Mouse (Mus musculus) hindbrain, embryonic 15.5 days (tissue): ENCODE results near the gene Gcgr. TPM values are rescaled to one million over a fixed set of nuclear protein-coding genes. Genes with fewer than 3 reads are reported as not detected.

Source experiments
- ATAC-seq: fragments of 200-750 bp; cut with Nextera tagmentation; 2 replicates; pipeline ENCODE4 v1.8.0; 2017; ENCODE audit warnings: low read depth, moderate number of reproducible peaks, moderate TSS enrichment; ENCODE audit not compliant: low FRiP score
- H3K27ac ChIP-seq: fragments of 300-500 bp; sonication (generic); replicated peaks from 2 replicates; pipeline ENCODE4 v1.5.1; 2015; ENCODE audit warnings: mild to moderate bottlenecking, inconsistent platforms
- H3K27me3 ChIP-seq: fragments of 300-500 bp; sonication (generic); 2 replicates; pipeline ENCODE4 v1.6.1; 2015; ENCODE audit warnings: control low read depth, inconsistent platforms
- H3K36me3 ChIP-seq: fragments of 300-500 bp; sonication (generic); 2 replicates; pipeline ENCODE4 v1.6.1; 2015; ENCODE audit warnings: control low read depth, inconsistent platforms
- H3K4me1 ChIP-seq: fragments of 300-500 bp; sonication (generic); replicated peaks from 2 replicates; pipeline ENCODE4 v1.6.1; 2015; ENCODE audit warnings: control low read depth, inconsistent platforms
- H3K4me2 ChIP-seq: fragments of 300-500 bp; sonication (generic); 2 replicates; pipeline ENCODE4 v1.6.1; 2015; ENCODE audit warnings: moderate library complexity, mild to moderate bottlenecking, inconsistent platforms
- H3K4me3 ChIP-seq: fragments of 300-500 bp; sonication (generic); 2 replicates; pipeline ENCODE4 v1.5.1; 2015; ENCODE audit warnings: mild to moderate bottlenecking, inconsistent platforms
- H3K9ac ChIP-seq: fragments of 300-500 bp; sonication (generic); 2 replicates; pipeline ENCODE4 v1.6.1; 2015; ENCODE audit warnings: inconsistent platforms
- H3K9me3 ChIP-seq: fragments of 300-500 bp; sonication (generic); 2 replicates; pipeline ENCODE4 v1.6.1; 2016; ENCODE audit warnings: control low read depth, inconsistent platforms
- WGBS: fragments of 180-500 bp; shearing (Covaris S2); methylation state at CpG from one replicate; pipeline ENCODE4 v1.1.7; 2015; 5-methylcytosine and 5-hydroxymethylcytosine counted together
- polyA plus RNA-seq: library from polyadenylated mRNA; unstranded; fragments of >200 nt; fragmentation: Nextera tagmentation; extraction: Ambion mirVana; gene quantifications from 2 replicates; pipeline ENCODE4 v1.2.1, GENCODE M21; 2015

Gene Gcgr
- 0.41 and 0.75 TPM in 2 replicates for polyA plus RNA-seq

DNA sequence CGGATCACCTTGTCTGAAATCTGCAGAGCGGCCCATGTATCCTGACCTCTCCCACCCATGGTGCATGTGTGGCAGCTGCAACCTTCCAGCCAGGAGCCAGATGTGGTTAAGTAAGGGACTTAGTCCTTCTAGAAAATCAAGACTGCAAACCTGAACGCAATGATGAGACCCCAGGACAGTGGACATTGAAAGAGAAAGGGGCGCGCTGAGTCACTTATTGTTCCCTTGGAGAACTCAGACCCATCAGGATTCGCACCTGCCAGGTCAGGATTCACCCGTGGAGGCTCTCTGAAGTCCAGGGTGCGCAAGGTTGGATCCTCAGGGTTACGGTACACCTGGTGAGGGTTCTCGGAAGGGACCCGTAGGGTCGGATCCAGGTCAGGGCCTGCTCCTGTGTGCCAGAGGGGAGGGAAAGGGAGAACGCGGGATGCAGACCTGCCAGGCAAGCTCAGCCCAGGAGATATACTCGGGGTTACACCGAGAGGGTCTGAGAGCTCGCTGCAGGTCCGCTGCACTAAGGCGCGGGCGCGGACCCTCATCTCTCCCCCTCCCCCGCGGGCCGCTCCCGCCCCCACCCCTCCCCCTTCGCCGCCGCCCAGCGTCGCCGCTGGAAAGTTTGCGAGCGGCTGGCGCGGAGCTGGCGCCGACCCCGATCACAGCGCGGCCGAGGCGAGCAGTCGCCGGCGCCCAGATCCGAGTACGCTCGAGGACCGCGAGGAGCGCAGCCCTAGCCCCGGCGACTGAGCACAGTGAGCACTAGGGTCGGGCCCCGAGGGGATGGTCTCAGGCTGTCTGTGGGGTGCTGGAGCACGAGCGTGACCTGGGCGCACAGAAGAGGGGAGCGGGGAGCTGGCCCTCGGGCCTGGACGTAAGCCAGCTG is at the start of gene Gcgr:
TSS of gene Gcgr (plus strand) at position 615 of the 880 bp plus-strand sequence.
- ATAC-seq, result no peak

DNA sequence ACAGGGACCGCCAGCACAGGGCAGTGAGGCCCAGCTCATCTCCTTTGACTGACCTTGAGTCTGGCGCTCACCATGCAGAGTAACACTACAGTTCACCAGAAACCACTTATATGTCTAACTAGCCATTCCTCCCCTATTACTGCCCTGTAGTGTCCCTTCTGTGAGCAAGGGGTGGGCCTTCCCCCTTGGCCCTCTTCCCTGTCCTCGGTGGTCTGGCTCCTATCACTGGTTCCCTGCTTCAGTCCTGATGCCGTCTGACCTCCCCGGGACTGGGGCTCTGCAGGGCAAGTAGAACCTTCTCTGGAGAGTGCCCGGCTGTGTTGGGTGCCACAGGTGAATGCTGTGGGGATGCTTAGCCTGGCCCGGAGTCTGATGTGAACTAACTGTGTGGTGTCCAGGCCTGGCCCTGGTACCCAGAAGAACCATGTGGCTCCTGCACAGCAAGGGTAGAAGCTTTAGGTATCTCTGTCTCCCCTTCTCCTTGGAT is 47.0 kb upstream of the Gcgr start:
- Histone ChIP-seq H3K36me3 (peaks cover 55% of the 10 kb centered on the region), H3K27ac (peak overlapping the region; percentile 87), H3K9ac (no peak overlapping the region; the same call in 1 of the 2 replicates), H3K4me1 (peaks cover 17% of the 10 kb centered on the region), H3K4me2 (peak overlapping the region; percentile 87), H3K27me3 (no peaks in the 10 kb centered on the region), H3K9me3 (no peaks in the 10 kb centered on the region), H3K4me3 (no peak overlapping the region)
- 93% methylated on average over 7 of the region's 7 CpGs for WGBS
- no peak for ATAC-seq

More for the DNA sequence above, at the start of gene Gcgr:
- Histone ChIP-seq H3K9me3 (no peaks in the 10 kb centered on the region), H3K9ac (peak within 1 kb of the TSS; percentile 14; the same call in 1 of the 2 replicates), H3K27ac (no peak within 1 kb of the TSS), H3K27me3 (peaks cover 56% of the 10 kb centered on the region), H3K36me3 (no peaks in the 10 kb centered on the region), H3K4me1 (peaks cover 12% of the 10 kb centered on the region), H3K4me2 (peak within 1 kb of the TSS; percentile 69), H3K4me3 (peak within 1 kb of the TSS; percentile 34)
- 9% methylated on average over 51 of the region's 62 CpGs for whole genome bisulfite sequencing

- peak within 1 kb of the TSS; percentile 76 for H3K9ac ChIP-seq
- peak within 1 kb of the TSS; percentile 66 for H3K4me3 ChIP-seq
- H3K4me2 ChIP-seq, result peak within 1 kb of the TSS; percentile 87
- H3K9me3 ChIP-seq, result no peaks in the 10 kb centered on the region
- peak within 1 kb of the TSS; percentile 87 for H3K27ac ChIP-seq
- WGBS, result under 1% methylated on average over 60 of the region's 60 CpGs
- H3K27me3 ChIP-seq, result no peaks in the 10 kb centered on the region
- H3K4me1 ChIP-seq, result peaks cover 21% of the 10 kb centered on the region
- peaks cover 51% of the 10 kb centered on the region for H3K36me3 ChIP-seq
- ATAC-seq, result peak; percentile 95
Observed at GRCm38 (mm10) chr11:120484265-120484981, 46.1 kb upstream of the Gcgr start, which contains the start of gene Mrpl12. Mrpl12 (plus strand) TSS chr11:120484613.

- Histone ChIP-seq H3K36me3 (peaks cover 43% of the 10 kb centered on the region), H3K27me3 (no peaks in the 10 kb centered on the region), H3K4me2 (peak overlapping the region; percentile 87), H3K4me3 (peak overlapping the region; percentile 66), H3K9ac (peak overlapping the region; percentile 76), H3K9me3 (no peaks in the 10 kb centered on the region), H3K4me1 (peaks cover 23% of the 10 kb centered on the region), H3K27ac (peak overlapping the region; percentile 87)
- 11% methylated on average over 10 of the region's 10 CpGs for WGBS
- no peak for ATAC-seq
Observed at GRCm38 (mm10) chr11:120485251-120485650, 45.2 kb upstream of the Gcgr start.

DNA sequence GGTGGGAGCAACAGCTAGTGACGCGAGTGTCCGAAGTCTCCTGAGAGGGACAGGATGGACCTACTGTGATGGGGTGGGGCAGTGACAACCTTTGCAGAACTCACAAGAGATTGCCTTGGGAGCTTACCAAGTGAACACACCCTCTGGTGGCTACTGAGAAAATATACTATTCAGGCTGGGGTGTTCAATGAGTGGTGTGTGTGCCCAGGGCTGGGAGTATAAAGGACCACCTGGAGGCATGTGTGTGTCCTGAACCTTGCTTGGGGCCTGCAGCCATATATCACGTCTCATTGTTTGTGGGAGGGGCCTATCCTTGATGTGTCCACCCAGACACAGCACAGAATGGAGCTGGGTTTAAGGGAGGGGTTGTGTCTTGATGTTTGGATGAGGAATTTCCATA is 42.0 kb upstream of the Gcgr start:
- H3K36me3 ChIP-seq, result peaks cover 23% of the 10 kb centered on the region
- H3K27ac ChIP-seq, result no peak overlapping the region
- no peak overlapping the region for H3K9ac ChIP-seq
- no peaks in the 10 kb centered on the region for H3K27me3 ChIP-seq
- H3K4me2 ChIP-seq, result no peak overlapping the region
- ATAC-seq, result no peak
- H3K9me3 ChIP-seq, result no peaks in the 10 kb centered on the region
- H3K4me3 ChIP-seq, result no peak overlapping the region
- H3K4me1 ChIP-seq, result peaks cover 49% of the 10 kb centered on the region
- WGBS, result 76% methylated on average over 4 of the region's 4 CpGs

GRCm38 (mm10) chr11:120489054-120489761 is 41.3 kb upstream of the Gcgr start:
- ATAC-seq, result no peak
- H3K4me1 ChIP-seq, result peaks cover 48% of the 10 kb centered on the region
- 64% methylated on average over 4 of the region's 4 CpGs for WGBS
- no peaks in the 10 kb centered on the region for H3K27me3 ChIP-seq
- no peak overlapping the region for H3K9ac ChIP-seq
- H3K36me3 ChIP-seq, result peaks cover 23% of the 10 kb centered on the region
- no peaks in the 10 kb centered on the region for H3K9me3 ChIP-seq
- H3K27ac ChIP-seq, result peak overlapping the region; percentile 46
- H3K4me3 ChIP-seq, result no peak overlapping the region
- no peak overlapping the region for H3K4me2 ChIP-seq

DNA sequence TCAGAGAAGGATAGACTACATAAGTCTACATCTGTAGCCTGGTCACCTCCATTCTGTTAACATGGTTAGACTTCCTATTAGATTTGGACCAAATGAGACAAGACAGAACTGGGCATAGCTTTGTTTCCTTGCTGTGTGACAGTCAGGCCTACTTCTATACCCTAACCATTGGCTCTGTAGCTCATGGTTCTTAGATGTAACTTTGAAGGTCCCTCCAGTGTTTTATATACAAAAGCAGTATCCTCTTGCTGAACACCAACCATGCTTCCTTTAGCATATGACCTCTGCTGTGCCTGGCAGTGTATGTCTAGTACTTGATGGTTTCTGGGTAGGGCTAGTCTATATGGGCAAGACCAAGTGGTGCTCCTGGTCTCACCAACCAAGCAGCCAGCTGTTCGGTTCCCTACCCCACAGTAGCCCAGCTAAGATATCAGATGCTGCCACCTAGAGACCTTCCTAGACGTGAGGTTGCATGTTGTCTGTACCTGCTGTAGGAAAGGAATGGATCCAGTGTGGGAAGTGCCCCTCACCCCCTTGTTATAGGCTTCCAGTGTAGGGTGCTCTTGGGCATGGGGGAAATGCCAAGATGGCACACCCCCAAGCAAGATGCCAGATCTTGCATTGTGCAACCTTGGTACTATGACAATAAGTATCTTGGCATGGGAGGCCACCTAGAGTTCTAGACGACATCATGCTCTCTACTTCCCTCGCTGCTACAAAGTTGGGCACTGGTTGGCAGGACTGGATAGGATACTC is 40.0 kb upstream of the Gcgr start:
- H3K36me3 ChIP-seq, result peaks cover 29% of the 10 kb centered on the region
- WGBS, result 35% methylated on average over 4 of the region's 4 CpGs
- ATAC-seq, result no peak
- H3K27ac ChIP-seq, result peak overlapping the region; percentile 71
- no peak overlapping the region for H3K9ac ChIP-seq
- no peak overlapping the region; the same call in 1 of the 2 replicates for H3K4me3 ChIP-seq
- H3K27me3 ChIP-seq, result no peaks in the 10 kb centered on the region
- H3K4me1 ChIP-seq, result peaks cover 43% of the 10 kb centered on the region
- H3K9me3 ChIP-seq, result no peaks in the 10 kb centered on the region
- peak overlapping the region; percentile 94 for H3K4me2 ChIP-seq

- Histone ChIP-seq H3K4me1 (peaks cover 37% of the 10 kb centered on the region), H3K9ac (peak within 1 kb of the TSS; percentile 73), H3K4me2 (peak within 1 kb of the TSS; percentile 94), H3K27me3 (no peaks in the 10 kb centered on the region), H3K4me3 (peak within 1 kb of the TSS; percentile 66), H3K9me3 (no peaks in the 10 kb centered on the region), H3K27ac (peak within 1 kb of the TSS; percentile 71), H3K36me3 (peaks cover 38% of the 10 kb centered on the region)
- peak; percentile 91 for ATAC-seq
- under 1% methylated on average over 35 of the region's 35 CpGs for WGBS
Observed at GRCm38 (mm10) chr11:120491317-120492023, 39.0 kb upstream of the Gcgr start, which contains the start of gene Slc25a10. Slc25a10 (plus strand) TSS chr11:120491840.

DNA sequence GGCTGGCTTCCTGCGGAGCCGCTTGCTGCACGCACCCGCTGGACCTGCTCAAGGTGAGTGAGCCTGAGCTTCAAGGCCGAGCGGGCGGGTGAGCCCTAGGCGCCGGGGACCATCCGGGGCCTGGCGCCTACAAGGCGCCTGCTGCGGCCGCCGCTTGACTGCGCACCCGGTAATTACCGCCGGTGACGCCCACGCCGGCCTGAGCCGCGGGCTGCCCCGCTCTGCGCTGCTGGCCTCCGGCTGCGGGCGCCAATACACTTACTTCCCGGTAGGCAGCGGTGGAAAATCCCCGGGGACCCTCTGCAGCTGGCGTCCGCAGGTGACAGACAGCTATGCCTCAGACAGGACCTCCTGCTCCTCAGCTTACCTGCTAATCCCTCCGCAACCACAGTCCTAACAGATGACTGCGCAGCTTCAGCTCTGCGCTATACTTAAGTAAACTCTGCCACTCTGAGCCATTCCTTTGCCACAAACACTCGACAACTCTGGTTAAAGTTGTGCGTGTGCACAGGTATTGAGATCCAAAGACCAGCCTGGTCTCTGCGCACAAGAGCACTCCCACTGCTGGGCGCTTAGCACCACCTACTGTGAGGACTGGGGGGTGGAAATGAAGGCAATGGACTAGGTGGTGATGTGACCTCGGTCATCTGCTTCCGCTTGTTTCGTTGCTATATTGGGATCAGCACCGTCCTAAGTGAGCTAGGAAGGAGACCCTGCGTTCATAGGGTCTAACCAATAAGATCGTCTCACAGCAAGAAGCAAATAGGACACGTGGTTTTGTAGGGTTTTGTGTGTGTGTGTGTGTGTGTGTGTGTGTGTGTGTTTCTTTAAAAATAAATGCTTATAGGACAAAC is 38.2 kb upstream of the Gcgr start:
- Histone ChIP-seq H3K9me3 (no peaks in the 10 kb centered on the region), H3K4me3 (peak overlapping the region; percentile 66), H3K36me3 (peaks cover 39% of the 10 kb centered on the region), H3K27me3 (no peaks in the 10 kb centered on the region), H3K4me1 (peaks cover 37% of the 10 kb centered on the region), H3K27ac (peak overlapping the region; percentile 71), H3K9ac (peak overlapping the region; percentile 73), H3K4me2 (peak overlapping the region; percentile 94)
- ATAC-seq, result peak; percentile 19
- under 1% methylated on average over 45 of the region's 48 CpGs for WGBS

GRCm38 (mm10) chr11:120492878-120493203 is 37.7 kb upstream of the Gcgr start:
- Histone ChIP-seq H3K27ac (peak overlapping the region; percentile 71), H3K9me3 (no peaks in the 10 kb centered on the region), H3K9ac (peak overlapping the region; percentile 37), H3K27me3 (no peaks in the 10 kb centered on the region), H3K4me3 (peak overlapping the region; percentile 66), H3K4me2 (peak overlapping the region; percentile 94), H3K4me1 (peaks cover 37% of the 10 kb centered on the region), H3K36me3 (peaks cover 35% of the 10 kb centered on the region)
- ATAC-seq, result no peak
- WGBS, result 20% methylated on average over 3 of the region's 3 CpGs
